Mouse (Mus musculus): ENCODE measurements around the gene Cxcl12. TPM values are rescaled to one million over a fixed set of nuclear protein-coding genes. Genes with fewer than 3 reads are reported as not detected.
A peak's percentile ranks its signal among the peaks of the same experiment; 100 is the strongest.

Gene Cxcl12
- polyA plus RNA-seq, 1 experiment, result 5.4 TPM

DNA sequence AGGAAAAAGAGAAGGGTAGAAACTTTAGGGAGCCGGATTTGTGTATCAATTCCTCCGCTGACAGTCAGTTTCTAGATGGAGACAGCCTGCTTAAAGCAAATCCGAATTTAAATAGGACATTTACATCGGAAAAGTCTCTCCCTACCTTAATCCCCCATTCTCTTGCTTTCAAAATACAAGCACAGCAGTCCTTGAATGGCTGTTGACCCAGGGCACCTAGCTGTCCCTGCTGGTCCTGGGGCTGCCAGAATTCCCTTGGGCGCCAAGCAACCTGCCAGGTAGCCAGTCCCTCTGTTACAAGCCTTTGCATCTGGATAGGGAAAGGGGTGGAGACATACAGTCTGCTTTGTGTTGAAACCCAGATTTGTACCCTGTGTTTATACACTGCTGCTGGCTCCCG lies 12.0 kb downstream of the Cxcl12 start:
- no peaks in the 10 kb centered on the region for H3K9me3 ChIP-seq (replicated peaks; ENCODE audit: control insufficient read depth, insufficient read depth, low read length, poor library complexity, severe bottlenecking)
- no peak for TF ChIP-seq CTCF (IDR thresholded peaks at IDR 0.05; ENCODE audit: low read depth, low read length)
- peak; percentile 89 for TF ChIP-seq EP300 (IDR thresholded peaks at IDR 0.05; ENCODE audit: insufficient read depth, low read depth, low read length)
- TF ChIP-seq POLR2A (IDR thresholded peaks at IDR 0.05; ENCODE audit: insufficient read depth, low read length), result no peak
- no peaks in the 10 kb centered on the region for H3K27me3 ChIP-seq (ENCODE audit: control insufficient read depth, insufficient read depth, low read length, poor library complexity, severe bottlenecking)
- no peaks in the 10 kb centered on the region for H3K36me3 ChIP-seq (ENCODE audit: control insufficient read depth, insufficient read depth, low read length, poor library complexity, severe bottlenecking)
- H3K4me3 ChIP-seq (ENCODE audit: low read depth, low read length), result no peak overlapping the region
- peak overlapping the region; percentile 20; the same call in 1 of the 2 replicates for H3K27ac ChIP-seq (ENCODE audit: insufficient read depth, low read length)
- H3K4me1 ChIP-seq (ENCODE audit: control insufficient read depth, insufficient read depth, low read length), result peaks cover 7% of the 10 kb centered on the region
- H3K9ac ChIP-seq (ENCODE audit: low read depth, poor library complexity, severe bottlenecking), result no peak overlapping the region

DNA sequence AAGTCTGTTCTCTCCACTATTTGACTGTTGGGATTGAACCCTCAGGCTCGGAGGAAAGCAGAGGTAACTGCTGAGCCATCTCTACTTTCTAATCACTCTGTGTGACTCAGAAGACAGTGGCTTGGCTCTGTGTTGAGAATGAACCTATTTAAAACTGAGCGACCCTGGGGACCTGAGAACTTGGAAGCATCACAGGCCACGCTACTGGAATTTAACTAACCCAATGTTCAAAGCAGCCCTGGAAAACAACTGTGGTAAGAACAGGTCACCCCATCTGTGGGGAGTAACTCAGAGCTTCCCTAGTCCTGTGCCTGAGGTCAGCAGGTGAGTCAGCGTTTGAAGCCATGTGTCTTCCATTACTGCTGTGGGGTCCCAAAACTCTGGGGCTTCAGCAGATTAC lies 17.0 kb downstream of the Cxcl12 start:
- no peak for TF ChIP-seq EP300 (IDR thresholded peaks at IDR 0.05; ENCODE audit: insufficient read depth, low read depth, low read length)
- TF ChIP-seq POLR2A (IDR thresholded peaks at IDR 0.05; ENCODE audit: insufficient read depth, low read length), result no peak
- no peak for TF ChIP-seq CTCF (IDR thresholded peaks at IDR 0.05; ENCODE audit: low read depth, low read length)
- peaks cover 4% of the 10 kb centered on the region for H3K4me1 ChIP-seq (ENCODE audit: control insufficient read depth, insufficient read depth, low read length)
- H3K27ac ChIP-seq (ENCODE audit: insufficient read depth, low read length), result no peak overlapping the region
- H3K36me3 ChIP-seq (ENCODE audit: control insufficient read depth, insufficient read depth, low read length, poor library complexity, severe bottlenecking), result no peaks in the 10 kb centered on the region
- H3K9ac ChIP-seq (ENCODE audit: low read depth, poor library complexity, severe bottlenecking), result no peak overlapping the region
- H3K9me3 ChIP-seq (replicated peaks; ENCODE audit: control insufficient read depth, insufficient read depth, low read length, poor library complexity, severe bottlenecking), result no peaks in the 10 kb centered on the region
- H3K27me3 ChIP-seq (ENCODE audit: control insufficient read depth, insufficient read depth, low read length, poor library complexity, severe bottlenecking), result no peaks in the 10 kb centered on the region
- H3K4me3 ChIP-seq (ENCODE audit: low read depth, low read length), result no peak overlapping the region

DNA sequence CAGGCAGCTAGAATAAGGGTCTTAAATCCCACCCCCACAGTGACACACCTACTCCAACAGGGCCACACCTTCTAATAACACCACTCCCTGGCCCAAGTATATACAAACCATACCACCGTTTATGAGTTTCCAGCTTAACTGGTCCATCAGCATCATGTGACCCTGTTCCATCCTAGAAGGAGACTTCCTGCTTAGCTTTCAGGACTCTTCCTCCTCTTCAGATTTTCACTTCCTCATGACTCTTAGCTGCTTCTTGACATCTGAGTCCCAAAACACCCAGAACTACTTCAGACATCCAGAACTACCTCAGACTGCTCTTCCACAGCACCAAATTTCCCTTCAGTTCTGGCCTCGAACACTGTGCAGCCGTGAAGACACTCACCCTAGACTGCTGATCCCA lies 22.1 kb downstream of the Cxcl12 start:
- H3K36me3 ChIP-seq (ENCODE audit: control insufficient read depth, insufficient read depth, low read length, poor library complexity, severe bottlenecking), result no peaks in the 10 kb centered on the region
- TF ChIP-seq CTCF (IDR thresholded peaks at IDR 0.05; ENCODE audit: low read depth, low read length) (no peak), POLR2A (IDR thresholded peaks at IDR 0.05; ENCODE audit: insufficient read depth, low read length) (no peak), EP300 (IDR thresholded peaks at IDR 0.05; ENCODE audit: insufficient read depth, low read depth, low read length) (no peak)
- H3K9me3 ChIP-seq (replicated peaks; ENCODE audit: control insufficient read depth, insufficient read depth, low read length, poor library complexity, severe bottlenecking), result no peaks in the 10 kb centered on the region
- H3K9ac ChIP-seq (ENCODE audit: low read depth, poor library complexity, severe bottlenecking), result no peak overlapping the region
- H3K27me3 ChIP-seq (ENCODE audit: control insufficient read depth, insufficient read depth, low read length, poor library complexity, severe bottlenecking), result no peaks in the 10 kb centered on the region; the same call in 1 of the 2 replicates
- no peak overlapping the region for H3K4me3 ChIP-seq (ENCODE audit: low read depth, low read length)
- no peaks in the 10 kb centered on the region for H3K4me1 ChIP-seq (ENCODE audit: control insufficient read depth, insufficient read depth, low read length)
- H3K27ac ChIP-seq (ENCODE audit: insufficient read depth, low read length), result no peak overlapping the region

DNA sequence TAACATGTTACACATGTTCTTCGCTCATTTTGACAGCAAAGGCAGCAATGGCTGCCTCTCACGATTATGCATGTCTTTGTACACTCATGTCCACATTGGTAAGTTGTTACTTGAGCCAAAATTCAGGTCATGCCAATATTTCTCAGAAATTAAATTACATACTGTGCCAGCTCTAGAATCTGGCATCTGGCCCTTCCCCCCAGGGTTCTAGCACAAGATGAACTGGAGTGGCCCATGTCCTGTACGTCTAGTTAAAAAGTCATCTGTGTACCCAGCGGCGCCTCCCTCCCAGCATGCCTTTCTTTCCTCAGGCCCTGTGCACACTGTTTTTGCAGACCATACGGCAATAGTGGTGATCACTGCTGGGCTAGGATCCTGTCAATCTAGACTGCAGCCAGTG lies 23.4 kb downstream of the Cxcl12 start:
- no peak for TF ChIP-seq POLR2A (IDR thresholded peaks at IDR 0.05; ENCODE audit: insufficient read depth, low read length)
- TF ChIP-seq CTCF (IDR thresholded peaks at IDR 0.05; ENCODE audit: low read depth, low read length), result no peak
- no peak for TF ChIP-seq EP300 (IDR thresholded peaks at IDR 0.05; ENCODE audit: insufficient read depth, low read depth, low read length)
- no peak overlapping the region for H3K27ac ChIP-seq (ENCODE audit: insufficient read depth, low read length)
- no peaks in the 10 kb centered on the region for H3K36me3 ChIP-seq (ENCODE audit: control insufficient read depth, insufficient read depth, low read length, poor library complexity, severe bottlenecking)
- H3K4me3 ChIP-seq (ENCODE audit: low read depth, low read length), result no peak overlapping the region
- H3K27me3 ChIP-seq (ENCODE audit: control insufficient read depth, insufficient read depth, low read length, poor library complexity, severe bottlenecking), result no peaks in the 10 kb centered on the region; the same call in 1 of the 2 replicates
- no peak overlapping the region for H3K9ac ChIP-seq (ENCODE audit: low read depth, poor library complexity, severe bottlenecking)
- H3K9me3 ChIP-seq (replicated peaks; ENCODE audit: control insufficient read depth, insufficient read depth, low read length, poor library complexity, severe bottlenecking), result no peaks in the 10 kb centered on the region
- no peaks in the 10 kb centered on the region for H3K4me1 ChIP-seq (ENCODE audit: control insufficient read depth, insufficient read depth, low read length)

DNA sequence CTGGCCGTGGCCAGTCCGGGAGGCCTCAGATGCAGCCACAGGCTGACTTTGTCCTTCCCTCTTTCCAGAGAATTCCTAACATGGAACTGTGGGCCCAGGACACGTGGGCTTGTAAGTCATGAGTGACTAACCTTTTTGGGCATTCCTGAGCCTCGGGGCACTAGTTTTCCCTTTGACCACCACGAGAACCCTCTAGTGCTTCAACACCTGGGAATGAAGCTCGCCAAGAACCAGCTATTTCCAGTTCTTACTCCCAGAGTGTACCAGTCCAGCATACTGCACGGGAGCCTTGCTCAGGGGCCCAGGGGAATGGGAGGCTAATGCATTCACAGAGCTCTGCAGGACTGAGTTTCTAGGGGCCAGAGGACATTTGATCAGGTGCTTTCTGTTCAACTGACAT lies 24.3 kb downstream of the Cxcl12 start:
- H3K36me3 ChIP-seq (ENCODE audit: control insufficient read depth, insufficient read depth, low read length, poor library complexity, severe bottlenecking), result no peaks in the 10 kb centered on the region
- H3K9me3 ChIP-seq (replicated peaks; ENCODE audit: control insufficient read depth, insufficient read depth, low read length, poor library complexity, severe bottlenecking), result no peaks in the 10 kb centered on the region
- no peak for TF ChIP-seq CTCF (IDR thresholded peaks at IDR 0.05; ENCODE audit: low read depth, low read length)
- TF ChIP-seq EP300 (IDR thresholded peaks at IDR 0.05; ENCODE audit: insufficient read depth, low read depth, low read length), result no peak
- no peak for TF ChIP-seq POLR2A (IDR thresholded peaks at IDR 0.05; ENCODE audit: insufficient read depth, low read length)
- H3K27ac ChIP-seq (ENCODE audit: insufficient read depth, low read length), result no peak overlapping the region
- H3K9ac ChIP-seq (ENCODE audit: low read depth, poor library complexity, severe bottlenecking), result no peak overlapping the region
- no peaks in the 10 kb centered on the region for H3K4me1 ChIP-seq (ENCODE audit: control insufficient read depth, insufficient read depth, low read length)
- no peak overlapping the region for H3K4me3 ChIP-seq (ENCODE audit: low read depth, low read length)
- no peaks in the 10 kb centered on the region; the same call in 1 of the 2 replicates for H3K27me3 ChIP-seq (ENCODE audit: control insufficient read depth, insufficient read depth, low read length, poor library complexity, severe bottlenecking)

DNA sequence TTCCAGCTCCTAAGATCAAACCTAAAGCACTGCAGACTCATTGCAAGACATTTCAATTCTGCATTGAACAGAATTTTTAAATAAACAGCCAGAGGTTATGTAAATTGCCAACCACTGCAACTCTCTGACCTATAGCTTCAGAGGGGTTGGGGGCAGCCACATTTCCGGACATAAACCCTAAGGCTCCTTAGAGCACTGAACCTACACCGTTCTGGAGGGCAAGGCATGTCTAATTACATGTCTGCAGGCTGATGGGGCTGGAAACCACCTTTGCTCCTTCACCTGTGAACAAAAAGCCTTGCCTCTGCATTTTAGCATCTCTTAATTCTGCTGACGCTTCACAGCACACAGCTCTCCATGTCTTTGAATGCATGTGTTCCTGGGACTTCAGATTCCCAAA lies 26.9 kb downstream of the Cxcl12 start:
- TF ChIP-seq EP300 (IDR thresholded peaks at IDR 0.05; ENCODE audit: insufficient read depth, low read depth, low read length) (no peak), POLR2A (IDR thresholded peaks at IDR 0.05; ENCODE audit: insufficient read depth, low read length) (no peak), CTCF (IDR thresholded peaks at IDR 0.05; ENCODE audit: low read depth, low read length) (no peak)
- no peaks in the 10 kb centered on the region; the same call in 1 of the 2 replicates for H3K27me3 ChIP-seq (ENCODE audit: control insufficient read depth, insufficient read depth, low read length, poor library complexity, severe bottlenecking)
- no peak overlapping the region for H3K9ac ChIP-seq (ENCODE audit: low read depth, poor library complexity, severe bottlenecking)
- H3K27ac ChIP-seq (ENCODE audit: insufficient read depth, low read length), result no peak overlapping the region
- no peaks in the 10 kb centered on the region for H3K9me3 ChIP-seq (replicated peaks; ENCODE audit: control insufficient read depth, insufficient read depth, low read length, poor library complexity, severe bottlenecking)
- H3K4me1 ChIP-seq (ENCODE audit: control insufficient read depth, insufficient read depth, low read length), result no peaks in the 10 kb centered on the region
- H3K4me3 ChIP-seq (ENCODE audit: low read depth, low read length), result no peak overlapping the region
- no peaks in the 10 kb centered on the region for H3K36me3 ChIP-seq (ENCODE audit: control insufficient read depth, insufficient read depth, low read length, poor library complexity, severe bottlenecking)

Measured in ES-Bruce4 (cell line).